Mouse (Mus musculus) spleen, adult 2 months (tissue): Measurements from ENCODE around the gene Ddx3x. TPM values are rescaled to one million over a fixed set of nuclear protein-coding genes. Genes with fewer than 3 reads are reported as not detected.
"Not testable (repeated sequence)": the region's sequence is repeated elsewhere in the genome, so short reads cannot be mapped to it uniquely, and the experiment has no call there.

Source experiments
- DNase-seq, 2 experiments: peaks; one replicate each; pipeline versions ENCODE4 v3.0.0 to v3.0.0-alpha.2; 2012 to 2021; ENCODE audit warnings: low spot score in 2 of 2, low read depth in 1 of 2
- H3K27ac ChIP-seq: fragments of 200-500 bp; 2 replicates; pipeline ENCODE4 v1.5.1; 2012; ENCODE audit warnings: low read length, inconsistent platforms; ENCODE audit not compliant: insufficient read depth
- H3K27me3 ChIP-seq: fragments of 200-500 bp; 2 replicates; pipeline ENCODE4 v1.6.1; 2012; ENCODE audit warnings: mild to moderate bottlenecking, moderate library complexity, low read length, inconsistent platforms; ENCODE audit not compliant: control insufficient read depth, insufficient read depth
- H3K36me3 ChIP-seq: fragments of 200-500 bp; 2 replicates; pipeline ENCODE4 v1.6.1; 2012; ENCODE audit warnings: mild to moderate bottlenecking, low read length, inconsistent platforms; ENCODE audit not compliant: control insufficient read depth, insufficient read depth
- H3K4me1 ChIP-seq: fragments of 200-500 bp; 2 replicates; pipeline ENCODE4 v1.6.1; 2011; ENCODE audit warnings: inconsistent platforms; ENCODE audit not compliant: control insufficient read depth, insufficient read depth, insufficient read length
- H3K4me3 ChIP-seq: fragments of 200-500 bp; 2 replicates; pipeline ENCODE4 v1.5.1; 2011; ENCODE audit warnings: mild to moderate bottlenecking, inconsistent platforms; ENCODE audit not compliant: insufficient read depth, insufficient read length; ENCODE audit errors: extremely low read depth
- CTCF ChIP-seq: fragments of 200-500 bp; IDR thresholded peaks from 2 replicates; pipeline ENCODE4 v1.5.1; 2011; ENCODE audit warnings: mild to moderate bottlenecking, inconsistent platforms; ENCODE audit not compliant: insufficient read depth, insufficient read length, insufficient replicate concordance; ENCODE audit errors: extremely low read depth
- POLR2A ChIP-seq: fragments of 200-500 bp; IDR thresholded peaks from 2 replicates; pipeline ENCODE4 v1.6.1; 2011; ENCODE audit warnings: low read depth, low read length, inconsistent platforms
- WGBS: fragments of 180-500 bp; shearing (Covaris S2); methylation state at CpG from one replicate; pipeline ENCODE4 v1.1.7; 2018; 5-methylcytosine and 5-hydroxymethylcytosine counted together
- polyA plus RNA-seq: library from polyadenylated mRNA; depleted of rRNA; stranded (reverse); fragments of >200 nt; gene quantifications from 2 replicates; pipeline ENCODE4 v1.2.3, GENCODE M21; 2012

The Ddx3x gene
- polyA plus RNA-seq, 1 experiment = 12.1 TPM

DNA sequence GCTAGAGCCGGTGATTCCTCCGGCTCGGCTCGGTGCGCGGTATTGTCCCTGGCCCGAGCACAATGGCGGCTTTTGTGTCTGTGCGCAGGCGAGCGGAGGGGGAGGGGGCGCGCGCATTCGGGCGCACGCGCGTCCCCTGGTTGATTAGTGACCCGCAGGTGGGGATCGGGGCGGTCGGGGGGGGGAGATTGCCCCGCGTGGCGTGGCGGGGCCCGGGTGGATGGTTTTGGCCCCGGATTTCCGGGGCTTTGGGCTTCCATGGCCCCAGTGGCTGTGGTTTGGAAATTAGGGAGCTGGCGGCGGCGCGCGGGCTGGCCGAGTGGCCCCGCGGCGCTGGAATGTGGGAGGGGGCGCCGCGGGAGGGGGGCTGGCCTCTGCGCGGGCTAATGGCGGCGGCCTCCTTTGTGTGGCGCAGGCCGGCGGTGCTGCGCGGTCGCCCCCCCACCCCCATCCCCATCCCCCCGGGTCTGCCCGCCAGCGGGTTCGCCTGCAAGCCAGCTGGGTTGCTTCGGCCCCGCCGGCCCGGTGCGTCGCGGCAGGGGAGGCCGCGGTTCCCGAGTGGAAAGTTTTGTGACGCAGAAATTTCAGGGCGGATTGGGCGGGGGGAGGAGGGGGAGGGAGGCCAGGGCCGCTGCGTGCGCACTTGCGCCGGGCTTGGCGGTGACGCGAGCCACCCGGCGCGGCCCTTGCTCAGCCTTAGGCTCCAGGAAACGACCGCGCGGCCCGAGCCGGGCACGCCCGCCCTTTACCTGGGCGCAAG lies 739 bp downstream of the Ddx3x start:
- Histone ChIP-seq H3K27ac (peak overlapping the region; percentile 99), H3K4me3 (peak overlapping the region; percentile 91), H3K27me3 (no peaks in the 10 kb centered on the region), H3K36me3 (no peaks in the 10 kb centered on the region; the same call in 1 of the 2 replicates), H3K4me1 (no peaks in the 10 kb centered on the region)
- 5% methylated on average over 73 of the region's 89 CpGs for WGBS
- TF ChIP-seq POLR2A = no peak
- TF ChIP-seq CTCF = no peak
- peak; percentile 45 to 47 for DNase-seq

DNA sequence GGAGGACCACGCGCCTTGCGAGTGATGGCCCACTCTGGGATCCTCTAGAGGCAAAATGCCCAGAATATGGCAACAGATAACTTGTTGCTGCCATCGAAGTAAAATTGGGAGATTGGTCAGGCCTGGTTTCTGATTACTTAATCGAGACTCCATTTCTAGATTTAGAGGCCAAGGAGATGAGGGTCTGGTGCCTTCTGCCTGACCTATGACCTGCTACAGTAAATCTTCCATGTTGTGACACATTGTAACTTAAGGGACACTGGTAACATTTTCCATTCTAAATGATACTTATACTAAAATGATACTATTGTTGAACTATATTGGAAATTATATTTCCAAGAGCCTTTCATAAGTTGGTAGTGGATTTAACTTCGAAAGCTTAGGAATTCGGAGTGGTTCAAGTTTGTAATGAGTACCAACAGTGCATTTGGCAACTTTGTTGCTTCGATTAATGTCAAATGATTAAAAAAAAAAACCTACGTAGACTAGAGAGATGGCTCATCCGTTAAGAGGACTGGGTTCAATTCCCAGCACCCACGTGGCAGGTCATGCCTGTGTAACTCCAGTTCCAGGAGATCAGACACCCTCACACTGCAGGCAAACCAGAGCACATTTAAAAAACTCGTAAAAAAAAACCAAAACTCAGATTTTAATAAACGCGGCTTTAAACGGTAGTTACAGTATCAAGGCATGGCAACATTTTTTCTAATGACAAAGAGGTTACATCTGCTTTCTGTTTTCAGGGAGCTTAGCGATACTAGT lies 1.5 kb downstream of the Ddx3x start:
- no peaks in the 10 kb centered on the region for H3K4me1 ChIP-seq
- DNase-seq = no peak
- peak overlapping the region; percentile 84 for H3K27ac ChIP-seq
- TF ChIP-seq POLR2A = no peak
- TF ChIP-seq CTCF = no peak
- WGBS = 23% methylated on average over 16 of the region's 16 CpGs
- no peaks in the 10 kb centered on the region; the same call in 1 of the 2 replicates for H3K36me3 ChIP-seq
- H3K4me3 ChIP-seq = peak overlapping the region; percentile 91
- no peaks in the 10 kb centered on the region for H3K27me3 ChIP-seq

GRCm38 (mm10) chrX:13285772-13286171 lies 5.0 kb downstream of the Ddx3x start:
- DNase-seq = no peak
- no peak overlapping the region for H3K27ac ChIP-seq
- no peak overlapping the region for H3K4me3 ChIP-seq
- TF ChIP-seq POLR2A (no peak), CTCF (no peak)
- no peaks in the 10 kb centered on the region for H3K27me3 ChIP-seq
- no peaks in the 10 kb centered on the region for H3K4me1 ChIP-seq
- WGBS = 74% methylated on average over 4 of the region's 4 CpGs
- peaks cover 5% of the 10 kb centered on the region for H3K36me3 ChIP-seq

DNA sequence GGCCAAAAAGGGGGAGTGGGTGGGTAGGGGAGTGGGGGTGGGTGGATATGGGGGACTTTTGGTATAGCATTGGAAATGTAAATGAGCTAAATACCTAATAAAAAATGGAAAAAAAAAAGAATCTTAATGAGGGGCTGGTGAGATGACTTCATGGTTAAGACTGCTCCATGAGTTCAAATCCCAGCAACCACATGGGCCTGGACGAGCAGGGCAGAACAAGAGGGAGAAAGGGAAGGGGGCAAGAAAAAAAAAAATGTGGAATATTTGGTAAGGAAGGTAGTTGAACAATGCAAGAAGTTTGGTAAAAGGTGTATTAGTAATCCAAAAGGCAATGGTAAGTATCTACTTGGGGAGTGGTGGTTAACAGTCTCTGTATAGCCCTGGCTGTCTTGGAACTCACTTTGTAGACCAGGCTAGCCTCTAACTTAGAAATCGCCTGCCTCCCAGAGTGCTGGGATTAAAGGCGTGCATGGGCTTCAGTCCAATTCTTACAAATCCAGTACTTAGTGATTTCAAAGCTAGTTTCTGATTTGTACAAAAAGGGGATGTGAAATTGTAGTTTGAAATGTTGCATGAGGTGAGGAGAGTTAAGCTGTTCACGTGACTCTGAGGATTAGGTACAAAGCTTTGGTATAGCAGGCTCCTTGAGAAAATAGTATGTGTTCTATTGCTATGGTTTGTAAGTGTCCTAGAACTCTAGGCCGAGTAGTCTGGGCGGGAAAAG lies 13.9 kb downstream of the Ddx3x start:
- 57% methylated on average over 6 of the region's 6 CpGs for WGBS
- Histone ChIP-seq H3K27me3 (no peaks in the 10 kb centered on the region), H3K36me3 (peaks cover 6% of the 10 kb centered on the region; the same call in 1 of the 2 replicates), H3K4me3 (no peak overlapping the region), H3K27ac (no peak overlapping the region; the same call in 1 of the 2 replicates), H3K4me1 (no peaks in the 10 kb centered on the region)
- DNase-seq = no peak
- TF ChIP-seq CTCF (no peak), POLR2A (no peak)

DNA sequence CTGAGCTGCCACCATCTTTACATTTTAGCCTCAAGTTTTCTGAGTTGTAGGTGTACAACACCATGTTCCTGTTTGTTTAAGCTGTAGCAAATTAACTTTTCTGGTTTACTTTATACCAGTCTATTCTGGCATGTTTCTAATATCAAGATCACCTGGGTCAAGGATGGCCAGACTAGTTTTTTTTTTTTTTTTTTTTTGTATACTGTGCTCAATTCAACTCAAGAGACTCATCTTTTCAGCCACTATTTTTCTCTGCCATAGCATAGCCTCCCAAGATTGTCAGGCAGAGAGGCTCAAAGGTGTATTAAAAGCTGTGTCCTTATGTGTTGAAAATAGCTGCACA lies 14.4 kb downstream of the Ddx3x start:
- Histone ChIP-seq H3K4me3 (no peak overlapping the region), H3K4me1 (no peaks in the 10 kb centered on the region), H3K27ac (no peak overlapping the region), H3K27me3 (no peaks in the 10 kb centered on the region), H3K36me3 (peaks cover 5% of the 10 kb centered on the region; the same call in 1 of the 2 replicates)
- no peak for DNase-seq
- TF ChIP-seq POLR2A (no peak), CTCF (no peak)

- 59% methylated on average over 4 of the region's 4 CpGs for WGBS
- H3K36me3 ChIP-seq, H3K27ac ChIP-seq, H3K4me1 ChIP-seq, DNase-seq, H3K4me3 ChIP-seq, H3K27me3 ChIP-seq: not testable (repeated sequence)
Observed at GRCm38 (mm10) chrX:13296241-13296640, 15.5 kb downstream of the Ddx3x start.

GRCm38 (mm10) chrX:13306190-13306589 lies 25.4 kb downstream of the Ddx3x start:
- TF ChIP-seq POLR2A (no peak), CTCF (no peak)
- no peak for DNase-seq
- Histone ChIP-seq H3K36me3 (no peaks in the 10 kb centered on the region), H3K4me1 (peaks cover 4% of the 10 kb centered on the region; the same call in 1 of the 2 replicates), H3K27ac (no peak overlapping the region), H3K4me3 (no peak overlapping the region), H3K27me3 (no peaks in the 10 kb centered on the region)
- WGBS = 63% methylated on average over 3 of the region's 3 CpGs
